Mouse (Mus musculus): Measurements from ENCODE around the gene Olfr67.

DNA sequence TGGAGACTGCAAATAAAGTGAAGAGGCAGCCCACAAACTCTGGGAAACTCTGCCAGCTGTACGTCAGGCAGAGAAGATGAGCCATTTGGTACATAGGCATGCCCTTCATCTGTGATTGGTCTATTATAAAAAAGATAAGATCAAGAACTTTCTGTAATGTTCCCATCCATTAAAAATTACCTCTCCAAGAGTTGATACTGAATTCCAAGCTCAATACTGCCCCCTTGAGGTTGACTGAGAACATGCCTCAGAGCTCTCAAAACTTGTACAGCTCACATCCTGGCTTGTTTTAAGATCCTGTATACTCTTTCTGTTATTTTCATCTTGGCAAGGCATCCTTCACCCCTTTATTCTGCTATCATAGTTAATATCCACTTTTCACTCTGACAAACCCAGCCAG is 15.2 kb upstream of the Olfr67 start:
- TF ChIP-seq CHD2 (IDR thresholded peaks at IDR 0.05; ENCODE audit: low read depth, low read length): no peak
- TF ChIP-seq HCFC1 (IDR thresholded peaks at IDR 0.05; ENCODE audit: borderline replicate concordance, insufficient read depth, low read length): no peak
- no peak for TF ChIP-seq ZC3H11A (IDR thresholded peaks at IDR 0.05; ENCODE audit: borderline replicate concordance, low read depth, low read length)
